Mouse (Mus musculus) liver, embryonic 12.5 days (tissue): Measurements from ENCODE around the gene Rsph1. TPM values are rescaled to one million over a fixed set of nuclear protein-coding genes. Genes with fewer than 3 reads are reported as not detected.
A peak's percentile ranks its signal among the peaks of the same experiment; 100 is the strongest.

Experiments used
- ATAC-seq: fragments of 200-750 bp; cut with Nextera tagmentation; 2 replicates; pipeline ENCODE4 v1.8.0; 2017; ENCODE audit warnings: moderate number of reproducible peaks, mild to moderate bottlenecking, moderate library complexity
- H3K27ac ChIP-seq: fragments of 300-500 bp; sonication (generic); 2 replicates; pipeline ENCODE4 v1.5.1; 2016; ENCODE audit warnings: mild to moderate bottlenecking
- H3K27me3 ChIP-seq: fragments of 300-500 bp; sonication (generic); replicated peaks from 2 replicates; pipeline ENCODE4 v1.6.1; 2016; ENCODE audit warnings: mild to moderate bottlenecking, moderate library complexity
- H3K36me3 ChIP-seq: fragments of 300-500 bp; sonication (generic); 2 replicates; pipeline ENCODE4 v1.6.1; 2016; ENCODE audit warnings: mild to moderate bottlenecking, moderate library complexity
- H3K4me1 ChIP-seq: fragments of 300-500 bp; sonication (generic); 2 replicates; pipeline ENCODE4 v1.6.1; 2016
- H3K4me2 ChIP-seq: fragments of 300-500 bp; sonication (generic); 2 replicates; pipeline ENCODE4 v1.6.1; 2016; ENCODE audit warnings: mild to moderate bottlenecking, moderate library complexity
- H3K4me3 ChIP-seq: fragments of 300-500 bp; sonication (generic); 2 replicates; pipeline ENCODE4 v1.5.1; 2016; ENCODE audit warnings: mild to moderate bottlenecking, moderate library complexity
- H3K9ac ChIP-seq: fragments of 300-500 bp; sonication (generic); 2 replicates; pipeline ENCODE4 v1.6.1; 2016; ENCODE audit warnings: mild to moderate bottlenecking, moderate library complexity
- H3K9me3 ChIP-seq: fragments of 300-500 bp; sonication (generic); replicated peaks from 2 replicates; pipeline ENCODE4 v1.6.1; 2016; ENCODE audit warnings: mild to moderate bottlenecking, moderate library complexity
- WGBS: fragments of 180-500 bp; shearing (Covaris S2); methylation state at CpG from one replicate; pipeline ENCODE4 v1.1.7; 2016; ENCODE audit not compliant: insufficient replicate concordance; 5-methylcytosine and 5-hydroxymethylcytosine counted together
- polyA plus RNA-seq: library from polyadenylated mRNA; unstranded; fragments of >200 nt; fragmentation: Nextera tagmentation; extraction: Ambion mirVana; gene quantifications from 2 replicates; pipeline ENCODE4 v1.2.1, GENCODE M21; 2016

Rsph1 gene
- polyA plus RNA-seq, 1 experiment from 2014 or later: 0.32 TPM

DNA sequence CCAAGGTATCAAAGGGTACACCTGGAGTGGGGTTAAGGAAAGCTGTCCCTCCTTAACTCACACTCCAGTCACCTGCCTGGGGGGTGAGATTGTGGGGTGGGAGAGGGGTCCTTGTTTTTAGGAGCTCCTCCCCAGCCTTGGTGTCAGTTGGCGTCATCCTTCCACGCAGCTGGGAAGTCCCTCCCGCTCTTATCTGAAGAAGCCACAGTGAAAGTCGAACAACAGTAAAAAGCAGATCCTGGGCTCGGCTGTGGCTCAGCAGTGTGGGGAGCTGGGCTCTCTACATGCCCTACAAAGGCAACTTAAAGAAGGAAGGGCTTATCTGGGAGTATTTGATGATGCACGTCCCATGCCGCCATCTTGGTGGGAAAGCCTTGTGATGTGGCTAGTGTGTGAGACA is 66.9 kb downstream of the Rsph1 start:
- ATAC-seq: peak; percentile 83
- Histone ChIP-seq H3K4me1 (peaks cover 62% of the 10 kb centered on the region), H3K27me3 (no peaks in the 10 kb centered on the region), H3K9ac (no peak overlapping the region), H3K36me3 (peaks cover 43% of the 10 kb centered on the region), H3K4me2 (peak overlapping the region; percentile 73), H3K27ac (peak overlapping the region; percentile 84), H3K9me3 (no peaks in the 10 kb centered on the region), H3K4me3 (no peak overlapping the region)
- 14% methylated on average over 7 of the region's 7 CpGs for WGBS

DNA sequence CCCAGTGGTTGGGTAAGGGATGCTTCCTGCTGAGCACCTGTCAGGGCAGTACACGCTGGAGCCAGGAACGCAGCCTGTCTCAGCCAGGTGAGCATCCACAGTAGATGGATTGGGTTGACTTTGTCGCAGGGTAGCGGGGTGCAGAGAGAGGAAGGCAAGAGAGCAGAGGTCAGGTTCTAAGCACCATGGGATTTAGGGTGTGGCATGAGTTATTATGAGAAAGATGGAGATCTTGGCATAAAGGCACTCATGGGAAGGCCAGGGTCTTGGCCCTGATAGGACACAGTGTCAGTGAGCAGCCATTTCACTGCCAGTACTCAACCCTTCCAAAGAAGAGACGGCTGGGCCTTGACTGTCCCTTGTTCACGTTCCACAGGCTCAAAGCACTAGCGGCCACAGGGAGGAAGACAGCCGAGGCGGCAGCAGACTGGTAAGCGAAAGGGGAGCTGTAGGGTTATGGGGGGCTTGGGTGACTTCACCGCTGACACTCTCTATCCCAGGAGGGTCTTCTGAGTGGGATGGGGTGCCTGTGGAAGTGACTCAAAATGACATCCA is 67.7 kb downstream of the Rsph1 start:
- Histone ChIP-seq H3K27me3 (no peaks in the 10 kb centered on the region), H3K9ac (peak overlapping the region; percentile 74; the same call in 1 of the 2 replicates), H3K27ac (peak overlapping the region; percentile 84), H3K36me3 (peaks cover 35% of the 10 kb centered on the region), H3K4me2 (peak overlapping the region; percentile 73), H3K4me1 (peaks cover 62% of the 10 kb centered on the region), H3K9me3 (no peaks in the 10 kb centered on the region), H3K4me3 (peak overlapping the region; percentile 54)
- WGBS: 80% methylated on average over 11 of the region's 11 CpGs
- no peak for ATAC-seq

DNA sequence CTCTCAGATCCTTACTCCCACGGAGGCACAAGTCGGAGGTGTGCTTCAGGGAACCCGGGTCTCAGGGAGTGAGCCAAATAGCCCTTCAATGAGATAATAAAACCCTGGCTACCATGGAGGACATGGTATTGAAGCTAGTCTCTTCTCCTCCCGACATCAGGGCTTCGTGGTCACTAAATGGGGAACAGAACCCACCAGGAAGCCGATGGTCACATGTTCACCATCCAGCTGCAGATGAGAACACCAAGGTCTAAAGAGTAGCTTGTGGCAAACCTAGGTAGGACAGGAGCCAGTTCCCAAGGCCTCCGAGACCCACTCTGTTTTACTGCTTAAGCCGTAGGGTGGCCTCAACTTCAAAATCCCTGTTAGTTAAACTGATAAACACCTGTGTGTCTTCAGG is 68.5 kb downstream of the Rsph1 start:
- Histone ChIP-seq H3K36me3 (peaks cover 27% of the 10 kb centered on the region), H3K9ac (peak overlapping the region; percentile 74), H3K4me3 (peak overlapping the region; percentile 54), H3K9me3 (no peaks in the 10 kb centered on the region), H3K4me1 (peaks cover 62% of the 10 kb centered on the region), H3K27ac (peak overlapping the region; percentile 84), H3K27me3 (no peaks in the 10 kb centered on the region), H3K4me2 (peak overlapping the region; percentile 73)
- ATAC-seq: no peak
- WGBS: 32% methylated on average over 8 of the region's 8 CpGs

DNA sequence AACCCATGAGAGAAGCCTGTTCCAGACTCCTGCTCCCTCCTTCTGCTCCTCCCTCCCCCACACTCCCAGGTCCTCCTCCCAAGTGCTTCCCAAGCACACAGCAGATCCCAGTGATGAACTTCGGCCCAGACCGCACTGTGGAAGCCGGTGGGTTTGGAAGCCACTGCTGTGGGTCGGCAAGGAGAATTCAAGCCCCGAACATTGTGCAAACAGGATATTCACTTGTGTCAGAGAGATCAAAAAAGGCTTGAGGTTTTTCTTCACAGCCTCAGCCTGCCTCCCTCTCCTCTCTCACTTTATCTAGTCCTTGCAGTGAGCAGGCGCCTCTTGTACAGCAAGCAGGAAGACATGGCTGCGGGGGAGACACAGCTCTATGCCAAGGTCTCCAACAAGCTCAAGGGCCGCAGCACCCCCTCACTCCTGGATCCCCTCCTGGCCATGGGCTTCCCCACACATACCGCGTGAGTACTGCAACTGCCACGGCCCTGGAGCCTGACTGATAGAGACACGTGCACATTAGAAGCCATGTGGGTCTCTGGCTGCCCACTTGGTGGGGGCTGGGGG is 69.3 kb downstream of the Rsph1 start, which contains the start of gene Ubash3a:
Ubash3a (plus strand) TSS at position 103 of the 564 bp plus-strand sequence.
- 13% methylated on average over 12 of the region's 12 CpGs for WGBS
- H3K4me3 ChIP-seq: peak within 1 kb of the TSS; percentile 54
- ATAC-seq: peak; percentile 77
- no peaks in the 10 kb centered on the region for H3K9me3 ChIP-seq
- H3K27ac ChIP-seq: peak within 1 kb of the TSS; percentile 84
- H3K9ac ChIP-seq: peak within 1 kb of the TSS; percentile 74
- peaks cover 62% of the 10 kb centered on the region for H3K4me1 ChIP-seq
- H3K4me2 ChIP-seq: peak within 1 kb of the TSS; percentile 73
- H3K27me3 ChIP-seq: no peaks in the 10 kb centered on the region
- H3K36me3 ChIP-seq: peaks cover 21% of the 10 kb centered on the region

Other genes starting within 250 kb of the Rsph1 start
- gene Abcg1, start 219.7 kb downstream of the Rsph1 start, polyA plus RNA-seq: 5.4 and 5.5 TPM in 2 replicates
- gene Tff3, start 147.7 kb downstream of the Rsph1 start, polyA plus RNA-seq: 2.2 and 2.3 TPM in 2 replicates
- gene Tff2, start 133.1 kb downstream of the Rsph1 start, polyA plus RNA-seq: not detected in 2 replicates
- gene Tff1, start 112.1 kb downstream of the Rsph1 start, polyA plus RNA-seq: 0.46 TPM in 1 of 2 replicates, not detected in the other
- gene Tmprss3, start 78.4 kb downstream of the Rsph1 start, polyA plus RNA-seq: 0.24 and 0.33 TPM in 2 replicates
- 23.2 and 25.6 TPM in 2 replicates for gene Ubash3a, start 69.5 kb downstream of the Rsph1 start, polyA plus RNA-seq
- gene Slc37a1, start 9.4 kb upstream of the Rsph1 start, polyA plus RNA-seq: 4.4 and 5.4 TPM in 2 replicates
- gene Pde9a, start 108.8 kb upstream of the Rsph1 start, polyA plus RNA-seq: 5.6 and 6.1 TPM in 2 replicates
- 42.2 and 46.1 TPM in 2 replicates for gene Wdr4, start 242.6 kb upstream of the Rsph1 start, polyA plus RNA-seq
- 214 and 215 TPM in 2 replicates for gene Ndufv3, start 242.7 kb upstream of the Rsph1 start, polyA plus RNA-seq